Mouse (Mus musculus) heart, embryonic 14.5 days (tissue): Measurements from ENCODE around the gene Prkd3. TPM values are rescaled to one million over a fixed set of nuclear protein-coding genes. Genes with fewer than 3 reads are reported as not detected.

Experiments used
- ATAC-seq: fragments of 200-750 bp; cut with Nextera tagmentation; 2 replicates; pipeline ENCODE4 v1.8.0; 2017; ENCODE audit warnings: low read depth, moderate TSS enrichment; ENCODE audit not compliant: insufficient number of reproducible peaks, insufficient read depth, low FRiP score
- H3K27ac ChIP-seq, 2 experiments: fragments of 200-500 bp in 1 of 2; fragments of 300-500 bp in 1 of 2; sonication (generic) in 1 of 2; replicated peaks in 1 of 2; 2 replicates each; pipeline ENCODE4 v1.5.1; 2012 to 2014; ENCODE audit warnings: low read depth in 2 of 2, low read length in 2 of 2, control low read depth in 1 of 2, mild to moderate bottlenecking in 1 of 2, mixed read lengths in 1 of 2; ENCODE audit not compliant: control insufficient read depth in 1 of 2, insufficient read depth in 1 of 2
- H3K27me3 ChIP-seq: fragments of 300-500 bp; sonication (generic); 2 replicates; pipeline ENCODE4 v1.6.1; 2014; ENCODE audit warnings: mild to moderate bottlenecking, low read length, control low read depth; ENCODE audit not compliant: control insufficient read depth, insufficient read depth
- H3K36me3 ChIP-seq: fragments of 300-500 bp; sonication (generic); 2 replicates; pipeline ENCODE4 v1.6.1; 2014; ENCODE audit warnings: mild to moderate bottlenecking, control low read depth, low read length, mixed read lengths; ENCODE audit not compliant: control insufficient read depth, insufficient read depth
- H3K4me1 ChIP-seq, 2 experiments: fragments of 200-500 bp in 1 of 2; fragments of 300-500 bp in 1 of 2; sonication (generic) in 1 of 2; 2 replicates each; pipeline ENCODE4 v1.6.1; 2012 to 2014; ENCODE audit warnings: low read length in 2 of 2, control low read depth in 1 of 2, mixed read lengths in 1 of 2; ENCODE audit not compliant: control insufficient read depth in 2 of 2, insufficient read depth in 2 of 2
- H3K4me2 ChIP-seq: fragments of 300-500 bp; sonication (generic); 2 replicates; pipeline ENCODE4 v1.6.1; 2014; ENCODE audit warnings: mild to moderate bottlenecking, low read length
- H3K4me3 ChIP-seq, 2 experiments: fragments of 200-500 bp in 1 of 2; fragments of 300-500 bp in 1 of 2; sonication (generic) in 1 of 2; 2 replicates each; pipeline ENCODE4 v1.5.1; 2012 to 2014; ENCODE audit warnings: low read length in 2 of 2, mild to moderate bottlenecking in 2 of 2, control low read depth in 1 of 2, low read depth in 1 of 2, moderate library complexity in 1 of 2; ENCODE audit not compliant: control insufficient read depth in 1 of 2, insufficient read depth in 1 of 2
- H3K9ac ChIP-seq: fragments of 300-500 bp; sonication (generic); 2 replicates; pipeline ENCODE4 v1.6.1; 2014; ENCODE audit warnings: mild to moderate bottlenecking, low read length
- H3K9me3 ChIP-seq: fragments of 300-500 bp; sonication (generic); 2 replicates; pipeline ENCODE4 v1.6.1; 2016; ENCODE audit warnings: low read length, control low read depth; ENCODE audit not compliant: control insufficient read depth
- WGBS: fragments of 180-500 bp; shearing (Covaris S2); extraction: QIAGEN DNeasy Blood & Tissue Kit; methylation state at CpG from one replicate; pipeline ENCODE4 v1.1.7; 2014; 5-methylcytosine and 5-hydroxymethylcytosine counted together
- polyA plus RNA-seq: library from polyadenylated mRNA; unstranded; fragments of >200 nt; fragmentation: Nextera tagmentation; extraction: Ambion mirVana; gene quantifications from 2 replicates; pipeline ENCODE4 v1.2.1, GENCODE M21; 2014

The Prkd3 gene
- polyA plus RNA-seq, 1 experiment from 2014 or later, result 28.2 TPM

DNA sequence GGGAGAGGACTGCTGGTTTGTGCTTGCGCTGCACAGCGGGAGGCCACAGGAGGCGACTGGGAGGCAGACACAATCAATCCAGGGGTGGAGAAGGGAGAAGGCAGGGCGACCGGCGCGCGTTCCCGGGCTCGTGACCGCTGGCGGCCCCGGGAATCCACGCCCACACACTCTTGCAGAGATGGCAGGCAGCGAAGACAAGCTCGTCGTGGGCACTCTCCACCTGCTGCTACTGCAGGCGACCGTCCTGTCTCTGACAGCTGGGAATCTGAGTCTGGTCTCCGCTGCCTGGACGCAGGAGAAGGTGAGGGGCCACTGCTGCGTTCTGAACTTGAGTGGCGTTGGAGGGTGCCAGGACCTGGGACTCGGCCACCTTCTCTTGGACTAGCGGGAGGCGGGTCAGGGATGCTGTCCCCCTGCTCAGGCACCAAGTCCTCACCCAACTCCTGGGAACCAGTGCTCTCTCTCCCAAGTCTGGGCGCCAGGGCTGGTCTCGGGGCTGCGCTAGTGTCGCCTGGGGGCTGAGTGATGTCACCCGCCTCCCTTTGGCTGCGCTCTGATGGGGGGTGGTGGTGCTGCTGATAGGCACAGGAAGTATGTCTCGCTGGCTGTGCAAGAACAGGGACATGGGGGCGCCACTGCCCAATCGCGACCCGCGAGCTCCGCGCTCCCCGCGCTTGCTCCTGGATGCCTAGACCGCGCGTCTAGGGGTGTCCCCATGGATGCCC is 31.6 kb upstream of the Prkd3 start:
- Histone ChIP-seq H3K4me1 (peaks cover 2 to 3% of the 10 kb centered on the region in 2 experiments; a peak in 2 of 4 replicates), H3K27me3 (0 out of 2 replicates have a peak, but pooled peaks cover 3% of the 10 kb centered on the region), H3K36me3 (no peaks in the 10 kb centered on the region), H3K9me3 (no peaks in the 10 kb centered on the region), H3K4me3 (peak overlapping the region; percentile 67 to 82), H3K9ac (peak overlapping the region; percentile 75), H3K27ac (peak overlapping the region; percentile 79 to 82), H3K4me2 (peak overlapping the region; percentile 94)
- peak; percentile 89 for ATAC-seq
- WGBS, result 0% methylated on average over 45 of the region's 45 CpGs

DNA sequence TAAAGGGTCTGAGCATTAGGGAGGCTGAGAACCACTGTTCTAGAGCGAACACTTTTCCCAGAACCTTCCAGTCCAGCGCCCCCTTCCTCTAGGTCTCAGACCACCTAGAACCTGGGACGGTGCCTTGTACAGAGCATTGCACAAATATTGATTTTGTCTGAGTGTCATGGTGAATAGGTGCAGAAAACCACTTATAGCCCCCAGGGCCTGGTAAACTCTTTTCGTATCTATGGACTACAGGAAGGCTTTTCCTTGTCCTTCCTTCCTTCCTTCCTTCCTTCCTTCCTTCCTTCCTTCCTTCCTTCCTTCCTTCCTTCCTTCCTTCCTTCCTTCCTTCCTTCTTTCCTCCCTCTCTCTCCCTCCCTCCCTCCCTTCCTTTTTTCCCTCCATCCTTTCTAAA is 31.0 kb upstream of the Prkd3 start, which contains the start of gene Qpct:
Gene Qpct (plus strand): TSS at position 301 of the 400 bp plus-strand sequence.
- peak within 1 kb of the TSS; percentile 75 for H3K9ac ChIP-seq
- no peak for ATAC-seq
- peak within 1 kb of the TSS; percentile 79 to 82 for H3K27ac ChIP-seq
- H3K36me3 ChIP-seq, result no peaks in the 10 kb centered on the region
- H3K4me3 ChIP-seq, result peak within 1 kb of the TSS; percentile 67 to 82
- 0 out of 2 replicates have a peak, but pooled peaks cover 3% of the 10 kb centered on the region for H3K27me3 ChIP-seq
- H3K4me2 ChIP-seq, result peak within 1 kb of the TSS; percentile 94
- peaks cover 0 to 2% of the 10 kb centered on the region in 2 experiments; a peak in 2 of 4 replicates for H3K4me1 ChIP-seq
- no peaks in the 10 kb centered on the region for H3K9me3 ChIP-seq
- WGBS, result 65% methylated on average over 4 of the region's 4 CpGs

DNA sequence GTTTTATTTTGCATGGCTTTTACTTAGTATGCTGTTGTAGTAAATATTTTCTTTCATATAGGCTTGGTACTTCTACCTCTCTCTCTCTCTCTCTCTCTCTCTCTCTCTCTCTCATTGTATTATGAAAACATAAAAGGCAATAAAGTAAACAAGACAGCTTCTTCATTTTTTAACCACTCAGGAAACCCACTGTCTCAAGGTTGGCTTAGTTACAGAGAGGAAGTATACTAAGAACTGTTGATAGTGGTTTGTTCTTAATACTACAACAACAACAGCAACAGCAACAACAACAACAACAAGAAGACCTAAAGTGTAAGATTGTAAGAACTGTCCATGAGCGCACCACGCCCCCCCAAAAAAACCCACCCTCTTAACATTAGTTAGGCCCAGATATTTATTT is 23.1 kb upstream of the Prkd3 start:
- WGBS, result 100% methylated on average over 2 of the region's 2 CpGs
- no peaks in the 10 kb centered on the region for H3K9me3 ChIP-seq
- H3K4me1 ChIP-seq, result no peaks in the 10 kb centered on the region
- no peak overlapping the region for H3K27ac ChIP-seq
- H3K27me3 ChIP-seq, result no peaks in the 10 kb centered on the region
- H3K4me3 ChIP-seq, result no peak overlapping the region
- H3K9ac ChIP-seq, result no peak overlapping the region
- H3K36me3 ChIP-seq, result no peaks in the 10 kb centered on the region
- ATAC-seq, result no peak
- no peak overlapping the region for H3K4me2 ChIP-seq

DNA sequence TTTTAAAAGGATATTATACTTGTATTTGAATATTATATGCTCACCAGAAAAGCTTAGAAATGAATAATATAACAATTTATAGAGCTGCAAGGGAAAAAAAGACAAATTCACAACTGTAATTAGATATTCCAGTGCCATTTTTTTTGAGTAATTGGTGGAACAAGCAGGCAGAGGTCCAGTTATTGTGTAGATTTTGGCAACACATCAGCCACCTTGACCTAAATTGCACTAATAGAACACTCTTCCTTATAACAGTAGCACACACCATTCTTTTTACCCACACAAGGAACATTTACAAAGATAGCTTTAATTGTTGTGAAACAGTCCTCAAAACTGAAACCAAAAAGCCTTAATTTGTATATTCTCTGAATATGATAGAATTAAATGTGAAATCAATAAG is 19.0 kb upstream of the Prkd3 start:
- no peak for ATAC-seq
- Histone ChIP-seq H3K27ac (no peak overlapping the region), H3K4me1 (no peaks in the 10 kb centered on the region), H3K9me3 (no peaks in the 10 kb centered on the region), H3K36me3 (no peaks in the 10 kb centered on the region), H3K4me2 (no peak overlapping the region), H3K27me3 (no peaks in the 10 kb centered on the region), H3K9ac (no peak overlapping the region), H3K4me3 (no peak overlapping the region)

- no peak; the same call in 1 of the 2 replicates for ATAC-seq
- H3K9me3 ChIP-seq, result no peaks in the 10 kb centered on the region
- H3K9ac ChIP-seq, result no peak overlapping the region
- H3K4me3 ChIP-seq, result no peak overlapping the region
- H3K27ac ChIP-seq, result no peak overlapping the region
- H3K36me3 ChIP-seq, result no peaks in the 10 kb centered on the region
- H3K4me1 ChIP-seq, result no peaks in the 10 kb centered on the region
- 84% methylated on average over 4 of the region's 4 CpGs for WGBS
- H3K4me2 ChIP-seq, result no peak overlapping the region
- no peaks in the 10 kb centered on the region for H3K27me3 ChIP-seq
Observed at GRCm38 (mm10) chr17:79032782-79033181, 12.2 kb upstream of the Prkd3 start.

DNA sequence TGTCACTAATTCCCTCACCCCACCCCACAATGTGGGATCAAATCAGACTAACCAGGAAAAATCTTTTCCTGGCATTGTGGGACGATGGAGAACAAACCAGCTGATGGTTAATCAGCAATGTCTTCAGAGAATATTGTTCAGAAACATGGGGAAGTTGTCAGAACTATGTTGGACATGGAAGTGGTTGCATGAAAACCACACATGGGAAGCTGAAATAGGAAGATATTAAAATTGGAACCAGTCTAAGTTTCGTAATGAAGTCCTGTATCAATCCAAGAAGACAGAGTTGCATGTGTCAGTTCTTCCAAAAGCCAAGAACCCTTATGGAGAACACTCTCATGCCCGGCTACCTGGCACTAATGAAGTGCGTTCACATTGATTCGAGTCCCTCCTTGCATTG is 11.0 kb upstream of the Prkd3 start:
- H3K4me1 ChIP-seq, result no peaks in the 10 kb centered on the region
- ATAC-seq, result no peak
- no peaks in the 10 kb centered on the region for H3K36me3 ChIP-seq
- 77% methylated on average over 5 of the region's 5 CpGs for WGBS
- no peaks in the 10 kb centered on the region for H3K27me3 ChIP-seq
- no peak overlapping the region for H3K9ac ChIP-seq
- no peak overlapping the region for H3K27ac ChIP-seq
- H3K4me3 ChIP-seq, result no peak overlapping the region
- H3K4me2 ChIP-seq, result no peak overlapping the region
- no peaks in the 10 kb centered on the region for H3K9me3 ChIP-seq

- Histone ChIP-seq H3K4me1 (0 out of 4 replicates have a peak, but pooled peaks cover 0 to 2% of the 10 kb centered on the region in 2 experiments), H3K9me3 (no peaks in the 10 kb centered on the region), H3K4me2 (no peak overlapping the region), H3K27me3 (no peaks in the 10 kb centered on the region), H3K9ac (no peak overlapping the region), H3K4me3 (no peak overlapping the region), H3K36me3 (no peaks in the 10 kb centered on the region), H3K27ac (no peak overlapping the region)
- ATAC-seq, result no peak
- WGBS, result 47% methylated on average over 3 of the region's 3 CpGs
Observed at GRCm38 (mm10) chr17:79029226-79029625, 8.6 kb upstream of the Prkd3 start.
